Mouse (Mus musculus) kidney, adult 9 months (tissue): ENCODE measurements around the gene Gm20388.
"Not testable (repeated sequence)": the region's sequence is repeated elsewhere in the genome, so short reads cannot be mapped to it uniquely, and the experiment has no call there.

Experiments
- DNase-seq: peaks from one replicate; pipeline ENCODE4 v3.0.0; 2022

The Gm20388 gene

GRCm38 (mm10) chr8:123412560-123413170 is 3502.0 kb downstream of the Gm20388 start:
- DNase-seq: no peak

- no peak for DNase-seq
Observed at GRCm38 (mm10) chr8:123414255-123414654, 3503.6 kb downstream of the Gm20388 start.

- not testable (repeated sequence) for DNase-seq
Observed at GRCm38 (mm10) chr8:123414997-123415696, 3504.5 kb downstream of the Gm20388 start.

- no peak for DNase-seq
Observed at GRCm38 (mm10) chr8:123415967-123416943, 3505.6 kb downstream of the Gm20388 start.

GRCm38 (mm10) chr8:123416944-123417555 is 3506.4 kb downstream of the Gm20388 start:
- no peak for DNase-seq

- DNase-seq: no peak
Observed at GRCm38 (mm10) chr8:123419711-123420110, 3509.1 kb downstream of the Gm20388 start.

- no peak for DNase-seq
Observed at GRCm38 (mm10) chr8:123420525-123421281, 3510.1 kb downstream of the Gm20388 start.

GRCm38 (mm10) chr8:123421325-123421724 is 3510.7 kb downstream of the Gm20388 start:
- no peak for DNase-seq

GRCm38 (mm10) chr8:123422056-123422780 is 3511.6 kb downstream of the Gm20388 start:
- peak; percentile 89 for DNase-seq

- no peak for DNase-seq
Observed at GRCm38 (mm10) chr8:123422781-123423159, 3512.1 kb downstream of the Gm20388 start.

- peak; percentile 84 for DNase-seq
Observed at GRCm38 (mm10) chr8:123423441-123423840, 3512.8 kb downstream of the Gm20388 start, which contains the start of gene Def8. Gene Def8, plus strand, starts transcription at chr8:123423527.

- no peak for DNase-seq
Observed at GRCm38 (mm10) chr8:123426511-123427509, 3516.2 kb downstream of the Gm20388 start.

GRCm38 (mm10) chr8:123427639-123428275 is 3517.1 kb downstream of the Gm20388 start:
- no peak for DNase-seq

- DNase-seq: no peak
Observed at GRCm38 (mm10) chr8:123428343-123428893, 3517.8 kb downstream of the Gm20388 start.

- DNase-seq: no peak
Observed at GRCm38 (mm10) chr8:123428939-123429721, 3518.5 kb downstream of the Gm20388 start.

GRCm38 (mm10) chr8:123429722-123430013 is 3519.0 kb downstream of the Gm20388 start:
- not testable (repeated sequence) for DNase-seq

- not testable (repeated sequence) for DNase-seq
Observed at GRCm38 (mm10) chr8:123430936-123431335, 3520.3 kb downstream of the Gm20388 start.

GRCm38 (mm10) chr8:123431616-123432365 is 3521.2 kb downstream of the Gm20388 start:
- no peak for DNase-seq
